Mouse (Mus musculus) adrenal gland, postnatal 25 days (tissue): ENCODE results near the gene Zranb1. TPM values are rescaled to one million over a fixed set of nuclear protein-coding genes. Genes with fewer than 3 reads are reported as not detected.

Experiments used
- DNase-seq: peaks from one replicate; pipeline ENCODE4 v3.0.0; 2021; ENCODE audit warnings: mixed read lengths
- total RNA-seq: library from RNA; stranded (reverse); gene quantifications from 2 replicates; pipeline ENCODE4 v1.2.3, GENCODE M21; 2021

The Zranb1 gene
- total RNA-seq, 1 experiment from 2014 or later, result 38.6 TPM

GRCm38 (mm10) chr7:132930055-132930454 is 887 bp upstream of the Zranb1 start:
- DNase-seq, result no peak

- peak; percentile 61 for DNase-seq
Observed at GRCm38 (mm10) chr7:132931560-132932351, 814 bp downstream of the Zranb1 start.

- no peak for DNase-seq
Observed at GRCm38 (mm10) chr7:132933331-132933730, 2.4 kb downstream of the Zranb1 start.

- no peak for DNase-seq
Observed at GRCm38 (mm10) chr7:132934743-132935142, 3.8 kb downstream of the Zranb1 start.

DNA sequence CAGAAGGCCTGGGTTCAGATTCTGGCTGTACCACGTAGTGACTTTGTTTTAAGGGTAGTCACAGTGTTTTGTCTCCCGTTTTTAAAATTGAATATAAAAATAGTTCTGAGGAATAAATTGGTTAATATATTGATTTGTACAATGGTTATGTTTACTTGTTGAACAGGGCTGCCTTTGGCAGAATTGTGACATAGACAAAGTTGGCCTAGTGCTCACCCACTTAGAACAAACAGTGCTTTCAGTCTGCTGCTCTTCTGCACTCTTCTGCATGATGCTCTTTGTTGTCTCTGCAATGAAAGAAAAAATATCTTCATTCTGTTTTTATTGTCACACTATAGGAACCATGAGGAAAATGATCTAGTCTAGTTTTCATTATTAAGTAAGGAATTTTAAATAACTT is 8.2 kb downstream of the Zranb1 start:
- no peak for DNase-seq

- DNase-seq, result no peak
Observed at GRCm38 (mm10) chr7:132940569-132940968, 9.6 kb downstream of the Zranb1 start.

DNA sequence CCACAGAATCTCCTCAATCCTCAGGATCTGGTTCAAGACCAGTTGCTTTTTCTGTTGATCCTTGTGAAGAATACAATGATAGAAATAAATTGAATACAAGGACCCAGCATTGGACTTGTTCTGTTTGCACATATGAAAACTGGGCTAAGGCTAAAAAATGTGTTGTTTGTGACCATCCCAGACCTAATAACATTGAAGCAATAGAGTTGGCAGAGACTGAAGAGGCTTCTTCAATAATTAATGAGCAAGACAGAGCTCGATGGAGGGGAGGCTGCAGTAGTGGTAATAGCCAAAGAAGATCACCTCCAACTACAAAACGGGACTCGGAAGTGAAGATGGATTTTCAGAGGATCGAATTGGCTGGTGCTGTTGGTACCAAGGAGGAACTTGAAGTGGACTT is 19.0 kb downstream of the Zranb1 start:
- DNase-seq, result no peak

DNA sequence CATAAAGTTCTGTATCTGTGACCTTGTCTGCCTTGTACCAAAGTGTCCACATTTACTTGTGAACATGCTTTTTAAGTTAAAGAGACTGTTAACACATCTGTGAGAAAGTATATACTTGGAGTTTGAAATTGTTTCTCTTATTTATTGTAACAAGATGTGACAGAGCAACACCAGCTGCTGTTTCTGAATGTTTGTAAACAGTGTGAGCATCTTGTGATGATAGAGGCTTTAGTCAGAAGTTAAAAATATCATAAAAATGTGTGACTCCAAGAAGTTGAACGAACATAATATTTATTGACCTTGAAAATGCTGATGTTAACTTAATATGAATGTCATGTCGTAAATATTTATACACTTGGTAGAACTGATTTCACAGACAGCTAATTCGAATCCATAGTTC is 19.7 kb downstream of the Zranb1 start:
- DNase-seq, result no peak

GRCm38 (mm10) chr7:132964395-132964794 is 33.5 kb downstream of the Zranb1 start:
- no peak for DNase-seq

GRCm38 (mm10) chr7:132965707-132966106 is 34.8 kb downstream of the Zranb1 start:
- no peak for DNase-seq

DNA sequence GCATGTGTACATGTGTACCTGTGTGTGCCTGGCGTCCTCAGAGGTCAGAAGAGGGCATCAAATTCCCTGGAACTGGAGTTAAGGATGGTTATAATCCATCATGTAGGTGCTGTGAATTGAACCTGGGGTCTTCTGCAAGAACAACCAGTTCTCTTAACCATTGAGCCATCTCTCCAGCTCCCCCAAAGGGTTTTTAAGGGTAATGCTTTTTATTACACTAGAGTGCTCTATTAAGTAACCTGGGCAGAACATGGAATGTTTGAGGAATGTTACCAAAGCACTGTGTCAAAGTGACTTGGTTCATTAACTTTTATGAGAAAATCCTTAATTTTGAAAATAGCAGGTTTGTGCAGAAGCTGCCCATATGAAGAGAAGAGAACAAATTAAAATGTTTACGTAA is 41.1 kb downstream of the Zranb1 start:
- DNase-seq, result no peak

DNA sequence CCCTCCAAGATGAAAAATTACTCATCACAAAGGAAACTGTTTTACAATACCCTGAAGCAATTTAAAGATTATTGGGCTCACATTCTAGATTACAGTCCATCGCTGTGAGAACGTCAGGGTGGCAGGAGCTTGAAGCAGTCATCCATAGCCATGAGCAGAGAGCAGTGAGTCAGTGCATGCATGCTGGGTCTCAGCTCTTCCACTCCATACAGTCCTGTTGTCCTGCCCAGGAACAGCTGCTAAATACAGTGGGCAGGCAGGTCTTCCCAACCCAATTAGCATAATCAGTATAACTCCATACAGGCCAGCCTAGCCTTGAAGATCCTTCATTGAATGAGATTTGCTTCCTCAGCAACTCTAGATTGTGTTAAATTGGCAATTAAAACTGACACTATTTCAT is 45.1 kb downstream of the Zranb1 start:
- DNase-seq, result no peak

DNA sequence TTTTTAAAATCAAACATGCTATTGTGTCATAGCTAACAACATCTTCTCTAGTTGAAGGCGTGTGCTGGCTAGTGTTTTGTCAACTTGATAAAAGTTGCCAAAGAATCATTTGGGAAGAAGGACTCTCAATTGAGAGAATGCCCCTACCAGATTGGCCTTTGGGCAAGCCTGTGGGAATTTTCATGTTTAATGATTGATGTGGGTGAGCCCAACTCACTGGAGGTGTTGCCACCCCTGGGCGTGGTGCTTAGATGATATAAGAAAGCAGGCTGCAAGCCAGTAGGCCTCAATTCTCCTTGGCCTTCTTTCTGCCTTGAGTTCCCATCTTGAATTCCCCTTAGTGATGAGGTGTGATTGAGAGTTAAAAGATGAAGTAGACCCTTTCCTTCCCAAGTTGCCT is 47.0 kb downstream of the Zranb1 start:
- no peak for DNase-seq

GRCm38 (mm10) chr7:132982639-132983038 is 51.7 kb downstream of the Zranb1 start:
- no peak for DNase-seq

GRCm38 (mm10) chr7:132989839-132990238 is 58.9 kb downstream of the Zranb1 start:
- no peak for DNase-seq

DNA sequence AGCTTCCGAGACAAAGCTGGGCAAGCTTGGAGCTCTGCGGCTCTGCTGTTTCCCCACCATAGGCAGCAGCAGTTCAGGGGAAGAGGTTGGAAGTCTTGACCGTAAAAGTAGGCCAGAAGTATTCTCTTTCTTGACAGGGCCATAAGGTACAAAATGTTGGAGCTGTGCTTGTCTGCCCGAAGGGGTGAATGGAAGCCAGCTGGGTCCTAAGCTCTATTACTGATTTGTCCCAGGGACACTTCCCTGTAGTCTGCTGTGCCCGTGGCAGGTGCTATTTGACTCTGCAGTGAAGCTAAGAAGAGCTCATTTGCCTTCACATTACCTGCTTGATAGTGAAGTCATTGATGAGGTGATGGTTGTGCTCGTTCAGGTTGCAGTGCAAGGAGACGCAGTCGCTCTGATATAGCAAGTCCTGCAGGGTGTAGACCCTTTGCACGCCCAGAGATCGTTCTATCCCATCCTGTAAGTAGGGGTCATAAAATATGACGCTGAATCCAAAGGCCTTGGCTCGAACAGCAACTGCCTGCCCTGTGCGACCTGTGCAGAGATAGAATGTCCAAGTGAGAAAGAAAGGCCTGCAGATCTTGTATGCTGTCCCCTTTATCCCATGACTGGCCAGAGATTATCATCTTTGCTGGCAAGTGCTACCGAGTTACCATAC is 60.4 kb downstream of the Zranb1 start:
- DNase-seq, result no peak

DNA sequence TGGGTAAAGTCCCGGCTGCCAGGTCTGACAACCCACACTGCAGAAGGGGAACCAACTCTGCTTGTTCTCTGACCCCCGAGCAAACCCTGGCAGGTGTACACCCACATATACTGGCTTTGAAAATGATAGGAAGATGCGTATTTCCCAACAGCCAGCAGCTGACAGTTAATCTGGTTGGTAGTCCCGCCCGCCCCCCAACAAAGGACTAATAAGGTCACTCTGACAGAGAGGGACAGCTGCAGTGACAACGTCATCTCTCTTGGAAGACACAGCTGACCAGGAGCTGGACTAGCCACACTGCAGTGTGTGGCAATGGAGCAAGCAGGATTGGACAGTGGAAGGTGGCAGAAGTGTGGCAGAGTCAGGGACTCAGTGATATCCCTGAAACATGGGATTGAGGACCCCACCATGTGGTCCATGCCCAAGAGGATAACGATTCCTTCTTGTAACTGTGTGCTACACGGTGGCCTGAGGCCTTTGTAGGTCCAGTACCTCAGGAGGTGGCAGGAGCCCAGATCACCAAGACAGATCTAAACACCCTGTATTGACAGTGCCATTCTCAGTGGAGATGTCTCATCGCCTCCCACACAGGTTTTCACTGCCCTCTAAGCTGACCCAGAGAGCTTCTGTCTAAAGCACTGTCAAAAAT is 62.1 kb downstream of the Zranb1 start:
- DNase-seq, result no peak

DNA sequence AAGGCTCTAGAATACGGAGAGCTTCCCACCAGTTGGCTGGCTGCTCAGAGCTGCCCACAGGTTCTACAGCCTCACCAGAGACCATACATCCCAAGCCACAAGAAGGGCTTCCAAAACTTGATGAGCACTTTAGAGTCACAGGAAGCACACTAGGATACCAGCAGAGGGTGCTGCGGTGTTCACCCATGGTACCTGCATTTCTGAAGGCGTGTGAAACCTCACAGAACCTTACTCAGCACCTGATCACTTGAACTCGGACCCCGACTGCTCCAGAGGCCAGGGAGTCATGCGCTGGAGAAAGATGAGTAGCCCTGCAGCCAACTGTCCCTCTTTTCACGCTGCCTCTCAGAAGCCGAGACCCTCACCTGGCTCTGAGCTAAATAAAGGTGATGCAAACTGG is 63.2 kb downstream of the Zranb1 start:
- no peak for DNase-seq

GRCm38 (mm10) chr7:132994628-132995191 is 63.8 kb downstream of the Zranb1 start:
- no peak for DNase-seq

DNA sequence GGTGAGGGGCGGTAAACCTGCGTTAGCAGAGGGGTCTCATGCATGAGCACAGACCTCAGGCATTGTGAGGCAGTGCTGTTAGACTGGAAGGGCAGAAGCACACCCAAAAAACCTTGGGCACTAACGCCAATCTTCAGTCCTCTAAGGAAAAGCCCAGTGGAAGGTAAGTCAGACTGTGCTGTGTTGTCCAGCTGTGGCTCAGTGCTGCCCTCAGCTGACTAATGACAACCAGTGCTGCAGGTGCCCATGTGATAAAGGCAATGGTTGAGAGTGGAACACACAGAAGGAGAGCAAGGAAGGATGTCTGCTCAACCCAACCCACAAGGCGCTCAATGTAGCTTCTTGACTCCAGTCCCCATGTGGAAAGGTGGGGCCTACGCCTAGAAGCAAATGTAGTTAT is 65.4 kb downstream of the Zranb1 start:
- DNase-seq, result no peak

GRCm38 (mm10) chr7:132998639-132999038 is 67.7 kb downstream of the Zranb1 start:
- peak; percentile 76 for DNase-seq

- DNase-seq, result no peak
Observed at GRCm38 (mm10) chr7:132999061-132999460, 68.1 kb downstream of the Zranb1 start.

DNA sequence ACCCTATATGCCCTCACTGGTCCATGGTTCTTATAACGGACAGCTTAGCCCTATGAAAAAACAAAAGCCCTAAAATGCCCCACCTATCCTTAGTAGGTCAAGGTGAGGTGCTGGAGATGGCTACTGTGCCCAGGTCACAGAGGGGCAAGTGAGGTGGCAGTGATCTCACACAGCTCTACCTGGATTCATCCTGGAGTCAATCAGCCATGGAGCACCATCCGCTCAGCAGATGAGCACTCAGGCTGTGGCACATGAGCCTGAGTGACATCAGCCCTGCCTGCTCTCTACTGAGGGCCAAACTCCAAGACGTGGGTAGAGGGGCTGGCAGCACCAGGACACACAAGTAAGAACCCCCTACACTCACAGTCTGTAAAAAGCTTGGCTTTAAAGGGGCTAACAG is 70.4 kb downstream of the Zranb1 start:
- DNase-seq, result no peak
